Mouse (Mus musculus): ENCODE measurements at regions not wholly inside any gene's neighbourhood (a gene's known extent, or its start where the extent isn't known, plus 50 kb on each side); places are given as distances from the start of the nearest gene placed in this dataset.

DNA sequence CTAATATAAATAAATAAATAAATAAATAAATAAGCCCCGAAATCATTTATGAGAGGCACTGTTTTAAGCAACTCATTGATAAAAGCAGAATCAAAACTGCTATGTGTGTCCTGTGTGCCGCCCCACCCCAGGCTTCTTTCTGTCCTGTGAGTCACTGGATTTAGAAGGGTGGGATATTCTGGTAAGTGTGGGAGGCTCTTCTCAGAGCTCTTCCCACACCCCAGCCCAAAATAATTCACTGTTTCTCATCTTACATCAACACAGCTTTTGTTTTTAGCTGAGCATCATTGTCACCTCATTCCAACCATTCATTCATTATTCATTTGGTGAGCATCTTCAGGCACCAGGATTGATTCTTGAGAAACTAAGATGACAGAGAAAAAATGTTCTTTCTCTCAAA is 118.4 kb downstream of the Barx2 start:
- peak; percentile 24 to 48 for DNase-seq (ENCODE audit: low spot score in 2 of 2)

DNA sequence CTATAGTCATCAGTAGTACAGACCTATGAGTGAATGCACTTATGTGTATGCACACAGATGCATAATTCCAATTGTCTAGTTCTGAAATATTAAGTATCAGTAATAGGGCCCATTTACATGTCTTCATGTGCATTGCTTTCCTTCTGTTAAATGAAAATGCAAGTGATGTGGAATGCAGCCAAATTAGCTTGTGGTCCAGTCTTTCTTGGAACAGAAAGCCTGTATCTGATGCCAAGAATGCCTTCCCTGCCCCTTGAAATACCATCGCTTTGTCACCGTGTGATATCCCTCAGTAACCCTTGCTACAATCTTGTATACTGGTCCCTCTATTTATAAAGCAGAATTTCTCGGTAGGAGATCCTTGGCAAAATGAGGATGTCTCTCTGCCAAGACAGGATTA is 137.3 kb downstream of the Barx2 start:
- no peak for DNase-seq (ENCODE audit: low spot score in 2 of 2)

DNA sequence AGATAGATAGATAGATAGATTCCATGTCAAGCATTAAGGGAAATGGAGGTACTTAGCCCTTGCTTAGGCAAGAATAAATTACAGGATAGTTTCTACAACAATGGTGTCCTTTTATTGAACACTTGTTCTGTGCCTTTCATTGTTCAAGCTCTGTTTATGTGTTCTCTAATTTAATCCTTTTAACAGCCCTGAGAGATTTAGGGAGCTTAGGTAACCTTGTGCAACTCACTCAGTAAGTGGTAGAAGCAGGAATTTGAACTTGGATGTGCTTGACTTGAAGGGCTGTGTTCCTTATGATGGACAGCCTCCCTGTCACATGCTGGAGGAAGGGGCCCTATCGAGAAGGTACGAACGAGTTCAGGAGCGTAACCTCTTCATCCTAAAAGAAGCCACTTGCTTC is 147.9 kb downstream of the Barx2 start:
- DNase-seq (ENCODE audit: low spot score in 2 of 2): no peak

DNA sequence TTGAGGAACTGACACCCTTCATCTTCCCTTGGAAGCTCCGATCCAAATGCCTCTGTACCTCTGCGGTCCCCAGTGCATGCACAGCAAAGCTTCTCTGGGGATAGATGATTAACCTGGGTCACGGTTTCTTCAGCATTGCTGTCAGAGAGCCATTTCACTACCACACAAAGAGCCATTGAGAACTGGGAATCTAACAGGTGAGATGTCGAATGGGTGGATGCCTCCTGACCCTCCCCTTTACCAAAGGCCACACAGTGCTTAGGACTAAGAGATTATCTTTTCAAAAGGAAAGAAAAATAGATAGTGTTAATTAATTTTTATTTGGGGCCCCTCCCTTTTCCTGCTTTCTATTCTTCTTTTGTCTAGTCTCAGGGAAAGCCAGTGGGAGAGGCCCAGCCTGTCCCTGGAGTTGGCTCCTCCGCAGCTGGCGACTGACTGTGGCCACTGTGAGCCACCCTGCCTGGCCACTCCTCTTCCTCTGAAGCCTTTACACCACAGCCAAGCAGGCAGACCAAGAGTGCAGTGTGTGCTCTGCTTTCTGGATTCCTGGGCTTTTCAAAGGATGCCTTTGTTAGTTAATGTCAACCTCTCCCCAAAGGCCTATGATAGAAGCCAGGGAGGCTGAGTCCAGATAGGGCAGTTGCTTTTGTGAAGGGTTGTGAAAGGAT is 155.2 kb downstream of the Barx2 start:
- no peak for DNase-seq (ENCODE audit: low spot score in 2 of 2)

DNA sequence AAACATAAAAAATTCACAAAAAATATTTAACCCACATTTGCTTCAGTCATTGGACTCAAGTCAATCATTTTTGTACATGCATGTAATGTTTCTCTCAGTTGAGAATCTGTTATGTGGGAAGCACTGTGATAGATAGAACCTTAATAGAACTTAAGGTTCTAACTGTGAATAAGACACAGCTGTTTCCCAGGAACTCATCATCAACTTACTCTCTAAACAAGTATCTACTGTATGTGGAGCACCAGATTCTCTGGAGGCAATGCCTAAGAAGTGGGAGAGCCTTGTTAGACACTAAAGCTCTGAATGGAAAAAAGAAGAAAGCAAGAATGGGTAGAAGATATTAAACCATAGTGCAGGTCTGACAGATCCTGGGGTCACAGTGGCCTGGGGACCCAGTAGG is 182.8 kb downstream of the Barx2 start:
- no peak for DNase-seq (ENCODE audit: low spot score in 2 of 2)

DNA sequence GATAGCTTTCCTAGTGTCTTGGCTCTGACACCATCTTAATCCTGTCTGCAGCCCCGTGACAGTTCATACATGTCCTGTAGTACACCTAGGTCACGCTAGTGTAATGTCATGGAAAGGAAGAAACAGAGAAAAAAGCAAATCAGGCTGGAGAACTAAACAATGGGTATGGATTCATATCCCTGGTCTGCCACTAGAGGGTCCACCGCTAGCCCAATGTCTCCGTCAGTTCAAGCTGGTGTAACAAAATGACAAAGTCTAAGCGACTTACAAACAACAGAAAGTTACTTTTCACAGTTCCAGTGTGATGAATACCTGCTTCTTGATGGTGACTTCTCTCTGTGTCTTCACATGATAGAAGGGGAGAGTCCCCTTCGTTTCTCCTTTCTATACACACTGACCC is 194.0 kb downstream of the Barx2 start:
- DNase-seq (ENCODE audit: low spot score in 2 of 2): no peak

DNA sequence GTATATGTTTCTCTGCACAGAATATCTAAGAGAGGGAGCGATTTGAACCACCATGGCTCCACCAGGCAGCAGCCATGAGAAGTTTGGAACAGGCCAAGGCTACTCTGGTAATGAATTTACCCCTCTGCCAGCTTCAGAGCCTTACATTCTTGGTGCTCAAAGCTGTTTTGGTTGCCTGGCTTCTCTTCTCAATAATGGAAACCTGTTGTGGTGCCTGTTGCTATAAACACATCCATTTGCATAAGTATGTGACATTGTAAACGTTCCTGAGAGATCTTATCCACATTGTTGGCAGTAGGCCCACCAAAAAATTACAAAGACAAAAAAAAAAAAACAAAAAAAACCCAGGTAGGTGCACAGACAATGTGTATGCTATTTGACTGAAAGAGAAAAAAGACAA is 203.2 kb downstream of the Barx2 start:
- no peak for DNase-seq (ENCODE audit: low spot score in 2 of 2)

DNA sequence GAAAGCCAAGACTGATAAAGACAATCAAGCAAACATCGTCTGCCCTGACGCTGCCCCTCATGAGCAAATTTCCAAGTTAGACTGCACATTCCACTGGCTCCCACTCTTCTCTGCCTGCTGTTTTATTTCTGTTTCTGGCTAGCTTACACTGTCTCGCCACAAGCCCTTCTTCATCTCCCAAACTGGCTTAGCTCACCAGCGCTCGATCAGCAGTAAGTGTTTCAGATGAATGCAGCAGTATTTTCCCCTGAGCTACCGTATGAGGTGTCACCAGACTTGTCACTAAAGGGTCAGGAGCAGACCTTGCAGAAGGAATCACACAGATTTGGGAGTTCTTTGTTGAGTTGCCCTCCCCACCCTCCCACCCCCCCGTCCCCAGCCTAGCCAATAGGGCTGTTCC is 206.6 kb downstream of the Barx2 start:
- DNase-seq (ENCODE audit: low spot score in 2 of 2): no peak

DNA sequence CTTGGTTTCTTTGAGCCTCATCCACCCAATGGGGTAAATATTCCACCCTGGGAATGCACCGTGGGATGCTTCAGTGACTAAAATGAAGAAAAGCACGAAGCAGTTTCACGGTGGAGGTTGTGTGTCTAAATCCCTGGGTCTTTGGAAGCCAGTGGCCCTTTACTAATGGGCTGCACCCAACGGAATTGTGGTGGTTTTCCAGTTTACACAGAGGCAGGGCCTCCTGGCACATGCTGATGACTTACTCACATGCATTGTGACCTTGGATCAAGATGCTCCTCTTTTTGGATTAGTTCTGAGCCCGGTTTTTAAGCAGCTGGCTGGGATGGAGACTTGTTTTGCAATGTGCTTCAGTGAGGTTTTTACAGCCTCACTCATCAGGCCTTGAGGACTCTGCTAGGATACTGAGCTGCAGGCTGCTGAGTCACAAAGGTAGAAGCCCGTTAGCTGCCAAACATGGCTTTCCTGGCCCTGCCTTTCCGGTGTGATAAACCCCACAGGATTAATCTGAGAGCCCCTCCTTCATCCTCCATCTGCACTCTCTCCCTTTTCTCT is 222.3 kb downstream of the Barx2 start:
- no peak for DNase-seq (ENCODE audit: low spot score in 2 of 2)

DNA sequence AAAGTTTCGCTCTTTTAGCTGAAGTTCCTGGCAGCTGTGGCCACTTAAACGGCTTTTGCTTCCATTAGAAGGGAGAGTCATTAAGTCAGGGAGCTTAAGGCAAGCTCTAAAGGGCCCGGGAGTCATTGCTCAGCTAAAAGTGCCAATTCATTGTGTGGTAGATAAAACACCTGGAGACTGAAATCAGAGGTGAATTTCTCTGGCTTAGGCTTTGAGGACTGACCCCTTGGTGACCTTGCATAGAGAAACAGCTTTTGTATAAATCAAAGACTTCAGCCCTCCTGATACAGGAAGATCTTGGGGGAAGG is 224.1 kb upstream of the Tmem45b start:
- no peak for DNase-seq (ENCODE audit: low spot score in 2 of 2)

DNA sequence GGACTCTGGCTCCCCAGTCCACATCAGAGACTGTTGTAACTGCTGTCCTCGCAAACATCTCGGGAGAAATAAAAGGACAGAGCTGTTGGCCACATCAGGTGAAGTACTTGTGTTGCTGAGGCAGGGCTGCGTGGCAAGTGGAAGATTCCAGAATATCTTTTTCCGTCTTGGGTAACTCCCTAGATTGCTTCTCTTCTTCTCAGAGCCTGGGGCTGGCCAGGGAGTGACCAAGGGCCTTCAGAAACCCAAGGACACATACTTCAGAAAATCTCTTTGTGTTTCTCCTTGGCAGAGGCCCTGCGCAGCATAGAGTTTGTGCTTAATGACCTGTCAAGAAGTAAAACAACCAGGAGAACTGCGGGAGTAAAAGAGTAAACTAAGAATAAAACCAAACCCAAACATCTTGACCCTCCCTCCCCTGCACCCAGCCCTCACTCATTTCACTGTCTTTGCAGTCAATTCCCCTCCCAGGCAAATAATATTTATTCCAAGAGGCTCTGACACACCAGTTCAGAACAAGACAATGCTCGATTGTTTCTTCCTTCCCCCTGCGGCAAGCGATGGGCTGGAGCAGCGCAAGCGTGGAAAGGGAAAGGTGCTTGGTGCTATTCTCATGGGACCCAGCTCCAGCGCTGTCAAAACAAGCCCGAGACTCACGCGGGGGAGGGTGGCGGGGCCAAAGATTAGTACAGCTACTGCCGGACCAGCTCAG is 223.6 kb upstream of the Tmem45b start:
- DNase-seq (ENCODE audit: low spot score in 2 of 2): no peak

DNA sequence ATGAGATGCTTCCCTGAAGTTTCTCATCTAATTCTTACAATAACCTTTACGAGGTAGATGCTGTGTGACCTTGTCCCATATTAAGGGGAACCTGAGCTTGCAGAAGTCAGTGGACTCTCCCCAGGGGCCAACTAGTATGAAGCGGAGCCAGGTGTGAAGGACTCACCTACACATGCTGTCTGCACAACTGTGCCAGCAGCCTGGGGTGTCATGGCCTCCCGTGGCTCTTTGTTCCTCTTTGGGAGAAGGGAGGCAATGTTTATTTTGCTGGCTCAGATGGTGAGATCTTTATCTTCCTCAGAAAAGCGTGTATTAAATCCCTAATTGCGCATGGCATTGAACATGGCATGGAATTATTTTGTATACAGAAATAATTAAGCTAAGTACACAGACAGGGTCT is 222.2 kb upstream of the Tmem45b start:
- no peak for DNase-seq (ENCODE audit: low spot score in 2 of 2)

DNA sequence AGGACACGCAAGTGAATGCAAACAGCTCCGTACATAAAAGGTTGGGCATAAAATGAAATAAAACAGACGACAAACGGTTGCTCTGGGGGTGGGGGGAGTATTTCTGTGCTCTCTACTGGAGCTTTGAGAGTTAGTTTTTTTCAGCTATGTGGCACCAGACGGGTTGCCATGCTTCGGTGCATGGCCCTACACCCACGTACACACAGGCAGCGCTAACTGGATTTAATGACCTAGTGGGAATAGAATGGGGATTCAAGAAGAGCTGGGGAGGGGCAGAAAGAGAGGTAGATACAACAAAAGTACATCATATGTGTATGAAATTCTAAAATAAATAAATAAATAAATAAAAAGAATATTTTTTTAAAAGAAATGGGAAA is 220.5 kb upstream of the Tmem45b start:
- DNase-seq (ENCODE audit: low spot score in 2 of 2): no peak

DNA sequence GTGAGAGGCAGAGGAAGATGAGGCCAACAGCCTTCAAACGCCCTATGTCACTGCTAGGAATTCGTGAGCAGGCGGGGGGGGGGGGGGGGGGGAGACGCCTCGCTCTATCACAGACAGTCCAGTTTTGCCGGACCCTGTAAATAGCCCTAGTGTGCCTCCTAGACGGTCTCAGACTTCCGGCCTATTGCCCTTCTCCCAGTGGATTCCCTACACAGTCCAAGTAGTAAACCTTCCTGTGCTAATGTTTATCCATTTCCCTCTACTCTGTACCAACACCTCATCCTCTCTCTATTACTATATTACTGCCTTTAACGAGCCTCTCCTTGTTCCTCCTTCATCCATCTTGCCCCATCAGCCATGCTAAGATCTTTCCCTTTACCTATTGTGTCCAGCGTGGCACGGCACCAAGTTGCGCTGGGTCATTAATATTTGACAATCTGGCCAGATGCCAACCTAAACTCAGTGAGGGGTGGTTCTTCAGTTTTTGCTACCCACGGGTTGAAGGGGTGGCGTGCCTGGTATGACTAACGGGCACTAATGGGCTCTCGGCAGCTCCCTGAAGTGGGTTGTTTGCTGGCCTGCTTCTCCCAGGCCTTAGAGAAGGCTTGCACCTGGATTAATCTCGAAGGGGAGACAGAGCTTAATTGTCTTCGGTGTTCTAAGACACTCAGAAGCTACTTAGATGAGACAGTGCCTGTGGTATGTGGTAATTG is 220.0 kb upstream of the Tmem45b start:
- DNase-seq (ENCODE audit: low spot score in 2 of 2): no peak

DNA sequence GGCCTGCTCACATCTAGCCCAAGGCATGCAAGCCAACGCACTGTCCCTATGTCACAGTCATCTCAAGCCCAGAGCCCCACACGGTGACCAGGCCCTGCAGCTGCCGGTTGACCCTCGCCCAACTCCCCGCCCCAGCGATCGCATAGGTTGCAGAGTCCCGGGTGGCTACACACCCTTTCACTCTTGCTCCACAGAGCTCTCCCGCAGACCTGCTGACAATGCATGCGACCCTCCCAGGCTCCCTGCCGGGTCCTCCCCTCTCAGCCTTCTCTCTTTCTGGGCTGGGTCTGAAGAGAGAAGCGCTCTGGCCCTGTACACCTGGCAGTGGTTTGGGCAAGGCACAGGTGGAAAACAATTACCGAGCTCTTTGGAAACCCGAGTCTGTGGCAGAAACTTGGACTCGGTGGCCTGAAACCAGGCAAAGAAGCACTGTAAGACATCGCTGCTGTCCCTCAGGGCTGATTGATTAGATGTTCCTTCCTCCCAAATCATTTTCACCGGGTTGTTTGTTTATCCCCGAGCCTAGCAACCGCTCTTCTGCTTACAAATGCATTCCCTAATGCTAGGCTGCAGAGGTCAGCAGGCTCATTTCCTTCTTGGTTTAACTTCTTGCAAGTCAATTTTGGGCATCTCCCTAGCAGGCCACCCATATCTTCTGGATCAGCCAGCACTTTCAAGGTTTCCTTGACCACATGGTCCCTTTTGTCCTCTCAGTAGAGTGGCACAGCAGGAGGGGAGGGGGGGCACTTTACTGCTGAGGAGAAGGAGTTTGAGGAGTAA is 219.2 kb upstream of the Tmem45b start:
- DNase-seq (ENCODE audit: low spot score in 2 of 2): no peak

DNA sequence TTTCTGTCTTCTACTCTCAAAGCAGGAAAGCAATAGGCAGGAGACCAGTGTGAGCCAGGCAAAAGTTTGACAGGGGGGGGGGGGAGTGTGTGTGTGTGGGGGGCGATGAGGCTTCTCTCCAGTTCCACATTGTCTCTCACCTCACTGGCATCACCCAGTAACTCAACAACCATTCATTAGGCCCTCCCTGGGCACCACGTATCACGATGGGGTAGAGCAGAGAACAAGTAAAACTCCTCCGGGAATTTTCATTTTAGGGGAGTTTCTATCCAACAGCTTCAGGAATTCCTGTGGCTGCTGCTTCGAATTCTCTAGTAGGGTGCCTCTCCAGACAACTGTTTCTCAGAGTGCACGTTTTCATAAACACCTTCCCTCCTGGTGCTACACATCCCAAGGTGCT is 218.6 kb upstream of the Tmem45b start:
- no peak for DNase-seq (ENCODE audit: low spot score in 2 of 2)

DNA sequence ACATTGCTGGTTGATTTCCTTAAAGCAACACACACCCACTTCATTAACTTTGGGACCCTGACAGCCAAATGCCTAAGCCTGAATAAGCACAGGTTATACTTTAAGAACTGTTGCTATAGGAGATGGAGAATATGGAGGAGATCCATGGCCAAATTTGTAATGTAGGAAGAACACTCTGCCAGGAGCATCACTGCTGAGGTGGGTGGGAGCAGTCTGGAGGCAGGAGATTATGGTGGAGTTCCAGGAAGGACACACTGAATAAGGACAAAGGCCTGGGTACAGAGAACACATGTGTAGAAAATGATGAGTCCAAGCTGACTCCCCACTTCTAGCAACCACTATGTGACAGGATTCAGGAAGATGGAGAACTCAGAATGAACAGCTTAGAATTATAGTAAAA is 212.9 kb upstream of the Tmem45b start:
- peak in 1 of 2 experiments; percentile 15 for DNase-seq (ENCODE audit: low spot score in 2 of 2)

DNA sequence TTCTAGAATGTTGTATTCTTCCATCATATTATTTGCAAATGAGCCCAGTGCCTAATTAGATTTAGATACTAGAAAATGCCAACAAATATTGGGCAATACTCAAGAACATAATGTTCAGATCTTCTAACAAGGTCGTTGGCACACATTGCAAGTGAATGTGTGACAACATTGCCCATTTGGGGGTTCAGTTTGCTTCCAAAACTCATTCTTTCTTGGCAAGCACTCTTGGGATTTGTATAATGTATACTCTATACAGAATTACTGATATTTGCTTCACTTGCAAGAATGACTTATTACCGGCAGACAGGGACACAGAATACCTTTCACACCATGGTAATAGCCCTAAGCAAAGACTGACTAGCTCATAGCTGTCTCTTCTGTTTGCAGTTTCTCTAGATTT is 194.8 kb upstream of the Tmem45b start:
- DNase-seq (ENCODE audit: low spot score in 2 of 2): no peak

DNA sequence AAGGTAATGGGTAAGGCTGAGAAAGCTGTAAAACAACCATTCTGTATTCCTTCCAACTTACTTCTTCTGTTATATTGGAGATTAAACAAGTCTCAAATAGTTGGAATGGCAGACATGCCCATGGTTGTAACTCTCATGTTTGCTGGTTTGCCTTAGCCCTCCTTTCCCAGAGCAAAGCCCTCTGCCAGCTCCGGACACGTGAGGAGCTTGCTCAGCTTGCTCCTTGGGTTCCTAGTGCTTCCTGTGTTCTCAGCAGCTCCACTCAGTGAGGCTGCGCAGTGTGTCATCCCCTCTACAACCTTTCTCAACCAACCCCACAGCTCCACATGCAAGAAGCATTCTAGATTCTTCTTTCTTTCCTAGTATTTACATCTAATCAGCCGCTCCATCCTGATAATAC is 193.3 kb upstream of the Tmem45b start:
- DNase-seq (ENCODE audit: low spot score in 2 of 2): no peak

DNA sequence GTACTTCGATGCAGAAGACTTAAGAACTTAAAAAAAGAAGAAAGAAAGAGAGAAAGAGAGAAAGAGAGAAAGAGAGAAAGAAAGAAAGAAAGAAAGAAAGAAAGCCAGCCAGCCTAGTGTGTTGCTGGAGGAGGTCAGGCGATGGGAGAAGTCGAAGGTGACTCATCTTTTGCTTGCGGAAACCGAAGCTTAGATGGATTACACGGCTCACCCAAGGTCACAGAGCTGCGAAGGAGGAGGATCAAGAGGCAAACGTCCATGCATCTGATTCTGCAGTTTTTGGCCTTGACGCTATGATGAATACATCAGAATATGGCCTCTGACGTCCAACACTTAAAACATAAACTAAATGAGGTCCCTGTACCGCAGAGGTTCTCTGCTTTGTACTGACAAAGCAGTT is 192.4 kb upstream of the Tmem45b start:
- DNase-seq (ENCODE audit: low spot score in 2 of 2): no peak

DNA sequence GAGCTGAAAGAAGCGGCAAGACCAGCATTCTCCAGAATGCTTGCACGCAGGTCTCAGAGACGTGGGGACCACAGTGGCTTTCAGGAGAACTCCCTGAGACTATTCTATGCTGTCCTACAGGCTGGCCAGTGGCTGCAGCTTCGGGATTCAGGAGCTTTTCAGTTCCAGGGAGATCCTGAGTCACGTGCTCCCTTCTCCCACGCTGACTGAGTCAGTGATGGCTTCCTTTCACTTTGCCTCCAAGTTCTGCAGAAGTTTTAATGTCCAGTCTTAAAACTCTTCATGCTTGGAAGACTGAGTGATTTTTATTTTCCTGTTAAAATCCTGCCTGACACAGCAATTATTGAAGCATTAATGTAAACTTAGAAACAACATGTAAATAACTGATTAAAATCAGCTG is 190.5 kb upstream of the Tmem45b start:
- no peak for DNase-seq (ENCODE audit: low spot score in 2 of 2)

DNA sequence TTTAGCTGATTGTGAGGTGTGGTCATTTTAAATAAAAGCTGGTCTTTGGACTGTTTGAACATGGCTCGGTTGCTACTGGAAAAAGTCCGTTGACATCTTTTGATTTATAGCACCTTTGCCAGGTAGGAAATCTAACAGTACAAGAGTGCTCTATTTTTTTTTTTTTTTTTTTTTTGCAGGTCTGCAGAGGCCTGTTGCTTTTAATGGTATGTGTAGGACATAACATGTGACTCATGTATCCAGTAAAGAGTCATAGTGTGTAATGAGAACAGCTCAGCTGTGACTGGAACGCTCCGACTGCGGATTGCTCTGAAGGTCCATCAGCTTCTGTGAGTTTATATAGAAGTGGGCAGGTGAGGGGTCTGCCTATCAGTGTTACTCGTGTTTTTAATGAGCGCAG is 190.0 kb upstream of the Tmem45b start:
- no peak for DNase-seq (ENCODE audit: low spot score in 2 of 2)

Data from right cerebral cortex, adult 2 months (tissue).